Mouse (Mus musculus) liver, embryonic 14.5 days (tissue): ENCODE measurements around the gene Zbtb22.

Source experiments
- CTCF ChIP-seq: IDR thresholded peaks from 2 replicates; pipeline ENCODE4 v1.5.1; 2016; ENCODE audit warnings: antibody characterized with exemption, low read depth, control low read depth
- EP300 ChIP-seq: IDR thresholded peaks from 2 replicates; pipeline ENCODE4 v1.6.1; 2016; ENCODE audit warnings: antibody characterized with exemption, low read depth

GRCm38 (mm10) chr17:33958451-33958850 is 42.7 kb downstream of the Zbtb22 start:
- TF ChIP-seq CTCF (no peak), EP300 (no peak)
